ENCODE assay signal across 21 mouse cellular contexts in the genomic region with DNA sequence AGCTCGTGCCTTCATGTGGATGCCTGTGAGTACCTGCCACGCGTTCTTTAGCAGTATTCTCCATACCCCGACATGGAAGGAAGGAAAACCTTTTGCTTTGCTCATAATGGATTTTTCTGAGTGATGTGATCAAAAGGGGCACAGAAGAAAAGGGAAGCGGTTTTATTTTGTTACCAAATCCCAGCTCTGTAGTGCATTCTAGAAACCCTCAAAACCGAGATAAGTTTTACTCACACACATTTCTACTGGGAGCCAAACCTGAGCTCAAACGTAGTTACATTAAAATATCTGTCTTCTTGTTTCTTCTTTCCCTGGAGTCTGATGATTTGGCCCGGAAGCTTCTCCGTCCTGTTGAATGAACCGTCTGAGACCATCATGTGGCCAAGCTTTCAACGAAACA.
A peak's percentile ranks its signal among the peaks of the same experiment; 100 is the strongest.
DNase-seq lines count a peak whose midpoint lies in the region; ATAC-seq lines count a peak whose summit lies in the region.
"Had no signal": no experiment of that assay in that cellular context is flagged by ENCODE, and none has a peak within 500 bp of the region (broad histone marks: within the 10 kb centered on the region; RNA-seq: fewer than 3 reads in every experiment).

No protein-coding gene starts in this region.

- H3K4me1 ChIP-seq in forebrain, embryonic 13.5 days, result peaks cover 13% of the 10 kb centered on the region
- H3K4me1 ChIP-seq in forebrain, embryonic 12.5 days, result peaks cover 12% of the 10 kb centered on the region
- H3K4me1 ChIP-seq in heart, embryonic 14.5 days (ENCODE audit: control insufficient read depth in 2 of 2, insufficient read depth in 2 of 2, low read length in 2 of 2), result peaks cover 5 to 8% of the 10 kb centered on the region in 2 experiments
- peaks cover 11% of the 10 kb centered on the region; the same call in 1 of the 2 replicates for H3K4me1 ChIP-seq in midbrain, embryonic 13.5 days (replicated peaks)
- H3K4me1 ChIP-seq in midbrain, embryonic 10.5 days, result peaks cover 10% of the 10 kb centered on the region
- peaks cover 8% of the 10 kb centered on the region for H3K4me1 ChIP-seq in midbrain, embryonic 16.5 days (ENCODE audit: control insufficient read depth, insufficient read depth, low read length)
- H3K4me1 ChIP-seq: heart, embryonic 15.5 days had no signal

- H3K27ac ChIP-seq in forebrain, embryonic 13.5 days, result no peak overlapping the region
- no peak overlapping the region for H3K27ac ChIP-seq in forebrain, embryonic 12.5 days
- H3K27ac ChIP-seq in heart, embryonic 14.5 days (replicated peaks in 1 of 2; ENCODE audit: control insufficient read depth in 1 of 2, insufficient read depth in 1 of 2, low read depth in 2 of 2, low read length in 2 of 2), result no peak overlapping the region; a peak in 1 of 4 replicates
- 0 out of 2 replicates have a peak overlapping the region, but pooled peaks have one; percentile 10 for H3K27ac ChIP-seq in midbrain, embryonic 13.5 days
- H3K27ac ChIP-seq in midbrain, embryonic 10.5 days (replicated peaks), result no peak overlapping the region
- peak overlapping the region; percentile 22; the same call in 1 of the 2 replicates for H3K27ac ChIP-seq in midbrain, embryonic 16.5 days (ENCODE audit: low read length)
- H3K27ac ChIP-seq: embryonic facial prominence, embryonic 10.5 days; heart, embryonic 15.5 days; hindbrain, embryonic 12.5 days had no signal

- H3K9ac ChIP-seq in forebrain, embryonic 13.5 days, result 0 out of 2 replicates have a peak overlapping the region, but pooled peaks have one; percentile 12
- no peak overlapping the region for H3K9ac ChIP-seq in forebrain, embryonic 12.5 days
- no peak overlapping the region for H3K9ac ChIP-seq in heart, embryonic 14.5 days (ENCODE audit: low read length)
- no peak overlapping the region for H3K9ac ChIP-seq in midbrain, embryonic 13.5 days (replicated peaks)
- no peak overlapping the region for H3K9ac ChIP-seq in midbrain, embryonic 16.5 days (ENCODE audit: low read depth, low read length)
- H3K9ac ChIP-seq: heart, embryonic 15.5 days; hindbrain, embryonic 12.5 days had no signal

- 50% methylated on average over 11 of the region's 11 CpGs for WGBS in forebrain, embryonic 13.5 days
- 58% methylated on average over 11 of the region's 11 CpGs for WGBS in forebrain, embryonic 12.5 days
- WGBS in heart, embryonic 14.5 days, result 53% methylated on average over 11 of the region's 11 CpGs
- WGBS in midbrain, embryonic 13.5 days, result 61% methylated on average over 11 of the region's 11 CpGs
- WGBS in midbrain, embryonic 10.5 days, result 84% methylated on average over 11 of the region's 11 CpGs
- WGBS in midbrain, embryonic 16.5 days, result 57% methylated on average over 11 of the region's 11 CpGs

- no peak for DNase-seq in heart, postnatal 14 days
- no peak for DNase-seq in midbrain, embryonic 10.5 days (ENCODE audit: low spot score)
- no peak for DNase-seq in neural tube, embryonic 10.5 days (ENCODE audit: extremely low spot score, low spot score)
- DNase-seq: adrenal gland, adult 2 months; adrenal gland, postnatal 25 days; B cell, adult 2 months; cerebellum, adult 18-20 months; cerebellum, adult 9-11 months; cerebellum, postnatal 36 days; gastrocnemius, postnatal 36 days had no signal

- no peaks in the 10 kb centered on the region for H3K9me3 ChIP-seq in forebrain, embryonic 13.5 days (replicated peaks)
- H3K9me3 ChIP-seq in forebrain, embryonic 12.5 days, result no peaks in the 10 kb centered on the region
- no peaks in the 10 kb centered on the region for H3K9me3 ChIP-seq in heart, embryonic 14.5 days (ENCODE audit: control insufficient read depth, low read length)
- H3K9me3 ChIP-seq in midbrain, embryonic 13.5 days, result no peaks in the 10 kb centered on the region
- no peaks in the 10 kb centered on the region for H3K9me3 ChIP-seq in midbrain, embryonic 10.5 days (replicated peaks)
- H3K9me3 ChIP-seq in midbrain, embryonic 16.5 days (replicated peaks; ENCODE audit: control insufficient read depth, low read length, poor library complexity, severe bottlenecking), result no peaks in the 10 kb centered on the region
- H3K9me3 ChIP-seq: embryonic facial prominence, embryonic 10.5 days; G1E; heart, embryonic 15.5 days; hindbrain, embryonic 12.5 days had no signal

- H3K27me3 ChIP-seq in forebrain, embryonic 13.5 days, result no peaks in the 10 kb centered on the region
- H3K27me3 ChIP-seq in forebrain, embryonic 12.5 days, result no peaks in the 10 kb centered on the region
- no peaks in the 10 kb centered on the region for H3K27me3 ChIP-seq in heart, embryonic 14.5 days (ENCODE audit: control insufficient read depth, insufficient read depth, low read length)
- no peaks in the 10 kb centered on the region for H3K27me3 ChIP-seq in midbrain, embryonic 13.5 days
- H3K27me3 ChIP-seq in midbrain, embryonic 10.5 days (ENCODE audit: low read depth, poor library complexity, severe bottlenecking), result no peaks in the 10 kb centered on the region
- no peaks in the 10 kb centered on the region for H3K27me3 ChIP-seq in midbrain, embryonic 16.5 days (ENCODE audit: control insufficient read depth, insufficient read depth, low read depth, low read length)
- H3K27me3 ChIP-seq: heart, embryonic 15.5 days; hindbrain, embryonic 12.5 days had no signal

- no peak for ATAC-seq in forebrain, embryonic 13.5 days
- ATAC-seq in forebrain, embryonic 12.5 days (ENCODE audit: low FRiP score), result no peak
- ATAC-seq in heart, embryonic 14.5 days (ENCODE audit: insufficient number of reproducible peaks, insufficient read depth, low FRiP score, low read depth), result no peak
- no peak; the same call in 1 of the 2 replicates for ATAC-seq in midbrain, embryonic 13.5 days
- ATAC-seq in midbrain, embryonic 16.5 days, result no peak; the same call in 1 of the 2 replicates
- ATAC-seq: CD4-positive, CD25-positive, alpha-beta regulatory T cell, adult 4 months; intestine, embryonic 16.5 days had no signal

- no peak overlapping the region for H3K4me2 ChIP-seq in forebrain, embryonic 13.5 days
- no peak overlapping the region for H3K4me2 ChIP-seq in forebrain, embryonic 12.5 days
- peak overlapping the region; percentile 13; the same call in 1 of the 2 replicates for H3K4me2 ChIP-seq in heart, embryonic 14.5 days (ENCODE audit: low read length)
- no peak overlapping the region for H3K4me2 ChIP-seq in midbrain, embryonic 13.5 days (replicated peaks)
- H3K4me2 ChIP-seq in midbrain, embryonic 16.5 days (ENCODE audit: low read length), result no peak overlapping the region
- H3K4me2 ChIP-seq: heart, embryonic 15.5 days; hindbrain, embryonic 12.5 days had no signal

- intact Hi-C loops in heart, postnatal 14 days (cut with DNase I), result no loop called here

- H3K36me3 ChIP-seq in forebrain, embryonic 13.5 days (ENCODE audit: poor library complexity, severe bottlenecking), result 0 out of 2 replicates have a peak, but pooled peaks cover 3% of the 10 kb centered on the region
- H3K36me3 ChIP-seq in forebrain, embryonic 12.5 days (replicated peaks), result 0 out of 2 replicates have a peak, but pooled peaks cover 3% of the 10 kb centered on the region
- no peaks in the 10 kb centered on the region for H3K36me3 ChIP-seq in heart, embryonic 14.5 days (ENCODE audit: control insufficient read depth, insufficient read depth, low read length)
- 0 out of 2 replicates have a peak, but pooled peaks cover 2% of the 10 kb centered on the region for H3K36me3 ChIP-seq in midbrain, embryonic 13.5 days
- no peaks in the 10 kb centered on the region for H3K36me3 ChIP-seq in midbrain, embryonic 10.5 days
- H3K36me3 ChIP-seq in midbrain, embryonic 16.5 days (ENCODE audit: control insufficient read depth, insufficient read depth, low read length), result no peaks in the 10 kb centered on the region
- H3K36me3 ChIP-seq: embryonic facial prominence, embryonic 10.5 days; G1E; heart, embryonic 15.5 days; hindbrain, embryonic 12.5 days had no signal

- H3K4me3 ChIP-seq in forebrain, embryonic 13.5 days, result no peak overlapping the region
- no peak overlapping the region for H3K4me3 ChIP-seq in forebrain, embryonic 12.5 days (replicated peaks)
- H3K4me3 ChIP-seq in heart, embryonic 14.5 days (ENCODE audit: control insufficient read depth in 1 of 2, insufficient read depth in 1 of 2, low read depth in 1 of 2, low read length in 2 of 2), result no peak overlapping the region
- H3K4me3 ChIP-seq in midbrain, embryonic 13.5 days (replicated peaks), result no peak overlapping the region
- no peak overlapping the region for H3K4me3 ChIP-seq in midbrain, embryonic 10.5 days
- no peak overlapping the region for H3K4me3 ChIP-seq in midbrain, embryonic 16.5 days (ENCODE audit: low read depth, low read length)
- H3K4me3 ChIP-seq: embryonic facial prominence, embryonic 10.5 days; heart, embryonic 15.5 days; hindbrain, embryonic 12.5 days had no signal

Comparison
In these comparisons a context has a peak if more than half of its experiments do, and no peak if none do; other contexts are left out.
1. H3K27ac ChIP-seq: peak in midbrain, embryonic 13.5 days (single experiment) and midbrain, embryonic 16.5 days (single experiment); none in forebrain, embryonic 13.5 days (single experiment), forebrain, embryonic 12.5 days (single experiment), heart, embryonic 14.5 days (0 of 2) and midbrain, embryonic 10.5 days (single experiment).